In the genomic region with DNA sequence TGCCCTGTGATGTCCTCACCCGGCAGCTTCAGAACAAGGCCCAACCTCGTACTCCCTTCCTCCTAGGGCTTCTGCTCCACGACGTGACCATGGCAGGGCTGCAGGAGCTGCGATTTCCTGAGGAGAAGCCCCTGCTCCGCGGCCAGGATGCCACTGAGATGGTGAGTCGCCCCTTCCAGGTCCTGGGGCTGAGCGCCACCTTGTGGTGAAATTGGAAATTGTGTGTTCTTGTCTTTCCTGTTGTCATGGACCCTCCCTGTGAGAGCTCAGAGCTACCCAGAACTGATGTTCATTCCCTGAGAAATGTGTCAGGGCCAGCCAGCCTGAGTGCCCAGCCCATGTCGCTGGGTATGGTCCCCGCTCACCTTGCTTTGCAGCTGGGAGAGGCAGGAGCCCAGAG, we compare ENCODE assay signal across 8 mouse cellular contexts. TPM values are rescaled to one million over a fixed set of nuclear protein-coding genes. Genes with fewer than 3 reads are reported as not detected.
DNase-seq lines count a peak whose midpoint lies in the region; ATAC-seq and TF ChIP-seq lines count a peak whose summit lies in the region.

No protein-coding gene starts in this region.

- ATAC-seq in cerebellum, adult (ENCODE audit: insufficient number of reproducible peaks, low FRiP score, low TSS enrichment) = peak; percentile 47
- ATAC-seq in forebrain, embryonic 14.5 days = peak; percentile 70
- peak; percentile 60 for ATAC-seq in lung, postnatal 0 days

- peak; percentile 95 for DNase-seq in forebrain, embryonic 14.5 days (ENCODE audit: low spot score)
- DNase-seq in heart, postnatal 25 days (ENCODE audit: low spot score) = peak; percentile 40
- peak; percentile 89 to 96 for DNase-seq in layer of hippocampus, adult 2 months (ENCODE audit: low spot score in 2 of 2)
- DNase-seq in lung, postnatal 0 days (ENCODE audit: low spot score) = peak; percentile 74
- peak; percentile 72 for DNase-seq in ovary, postnatal 36 days (ENCODE audit: low spot score)
- peak; percentile 82 for DNase-seq in thymus, postnatal 25 days

- H3K9me3 ChIP-seq in E14TG2a.4 (ENCODE audit: low read length) = no peaks in the 10 kb centered on the region
- H3K9me3 ChIP-seq in forebrain, embryonic 14.5 days (replicated peaks; ENCODE audit: control insufficient read depth, low read length) = no peaks in the 10 kb centered on the region
- no peaks in the 10 kb centered on the region for H3K9me3 ChIP-seq in lung, postnatal 0 days (ENCODE audit: low read length)

- peaks cover 64% of the 10 kb centered on the region for H3K4me1 ChIP-seq in E14TG2a.4 (replicated peaks; ENCODE audit: low read depth, low read length)
- peaks cover 12% of the 10 kb centered on the region; the same call in 1 of the 2 replicates for H3K4me1 ChIP-seq in forebrain, embryonic 14.5 days (ENCODE audit: control insufficient read depth, insufficient read depth, low read length)
- no peaks in the 10 kb centered on the region for H3K4me1 ChIP-seq in lung, postnatal 0 days (ENCODE audit: insufficient read depth, low read depth, low read length)

- peak; percentile 61 for TF ChIP-seq CTCF in E14TG2a.4 (conservative IDR thresholded peaks at IDR 0.05; ENCODE audit: low read length)
- peak; percentile 98 for TF ChIP-seq CTCF in layer of hippocampus, adult 2 months (conservative IDR thresholded peaks at IDR 0.05)
- TF ChIP-seq CTCF in lung, postnatal 0 days (IDR thresholded peaks at IDR 0.05) = peak; percentile 98

- H3K9ac ChIP-seq in forebrain, embryonic 14.5 days (ENCODE audit: low read length) = 0 out of 2 replicates have a peak overlapping the region, but pooled peaks have one; percentile 17
- H3K9ac ChIP-seq in lung, postnatal 0 days (replicated peaks; ENCODE audit: low read depth) = no peak overlapping the region

- no peaks in the 10 kb centered on the region for H3K36me3 ChIP-seq in E14TG2a.4 (ENCODE audit: insufficient read depth, low read length)
- H3K36me3 ChIP-seq in forebrain, embryonic 14.5 days (ENCODE audit: control insufficient read depth, insufficient read depth, low read length) = no peaks in the 10 kb centered on the region
- H3K36me3 ChIP-seq in lung, postnatal 0 days (ENCODE audit: insufficient read depth, low read length) = no peaks in the 10 kb centered on the region

- intact Hi-C loops in heart, postnatal 25 days (cut with DNase I) = loop anchor here (1.0 to 10.0 kb wide), 3 partner anchors 90 to 350 kb away; a partner anchor contains a TSS

- no peak overlapping the region for H3K27ac ChIP-seq in forebrain, embryonic 14.5 days (ENCODE audit: low read depth, low read length)
- peak overlapping the region; percentile 96 for H3K27ac ChIP-seq in layer of hippocampus, adult 2 months
- no peak overlapping the region for H3K27ac ChIP-seq in lung, postnatal 0 days (ENCODE audit: low read length)

- TF ChIP-seq EP300 in lung, postnatal 0 days (IDR thresholded peaks at IDR 0.05) = no peak

- peak overlapping the region; percentile 67 for H3K4me3 ChIP-seq in E14TG2a.4 (replicated peaks; ENCODE audit: low read length)
- H3K4me3 ChIP-seq in forebrain, embryonic 14.5 days (ENCODE audit: low read depth, low read length) = no peak overlapping the region
- peak overlapping the region; percentile 9 for H3K4me3 ChIP-seq in layer of hippocampus, adult 2 months
- H3K4me3 ChIP-seq in lung, postnatal 0 days (ENCODE audit: low read depth, low read length) = no peak overlapping the region

- H3K27me3 ChIP-seq in E14TG2a.4 (ENCODE audit: insufficient read depth, low read length) = peaks cover 44% of the 10 kb centered on the region
- 0 out of 2 replicates have a peak, but pooled peaks cover 6% of the 10 kb centered on the region for H3K27me3 ChIP-seq in forebrain, embryonic 14.5 days (replicated peaks; ENCODE audit: control insufficient read depth, insufficient read depth, low read length)
- 0 out of 2 replicates have a peak, but pooled peaks cover 22% of the 10 kb centered on the region for H3K27me3 ChIP-seq in lung, postnatal 0 days (replicated peaks; ENCODE audit: insufficient read depth, low read length)

- WGBS in forebrain, embryonic 14.5 days = 2% methylated on average over 11 of the region's 11 CpGs
- under 1% methylated on average over 11 of the region's 11 CpGs for WGBS in lung, postnatal 0 days

- H3K4me2 ChIP-seq in forebrain, embryonic 14.5 days (ENCODE audit: low read length) = peak overlapping the region; percentile 22; the same call in 1 of the 2 replicates
- H3K4me2 ChIP-seq in lung, postnatal 0 days (replicated peaks; ENCODE audit: low read depth, low read length) = no peak overlapping the region

RNA-seq across cellular contexts. Expression of a gene that starts 18.6 kb away (rescaled TPM):
- polyA plus RNA-seq in forebrain, embryonic 14.5 days (2014; fragmentation: Nextera tagmentation; extraction: Ambion mirVana) = 26.0 and 26.2 TPM in 2 replicates
- total RNA-seq in heart, postnatal 25 days (2021) = 10 to 100 TPM; 14.1 to 15.1 TPM
- 10 to 100 TPM; 16.4 to 21.9 TPM for total RNA-seq in layer of hippocampus, adult 2 months (2021)
- 7.8 and 7.9 TPM in 2 replicates for polyA plus RNA-seq in lung, postnatal 0 days (2015; fragmentation: Nextera tagmentation; extraction: Ambion mirVana)

RNA-seq across cellular contexts. Expression of a gene that starts 20.3 kb away (rescaled TPM):
- 154 and 209 TPM in 2 replicates for polyA plus RNA-seq in forebrain, embryonic 14.5 days (2014; fragmentation: Nextera tagmentation; extraction: Ambion mirVana)
- 100 to 1,000 TPM; 317 to 336 TPM for total RNA-seq in heart, postnatal 25 days (2021)
- total RNA-seq in layer of hippocampus, adult 2 months (2021) = 1,000 to 10,000 TPM; 1,421 to 1,432 TPM
- polyA plus RNA-seq in lung, postnatal 0 days (2015; fragmentation: Nextera tagmentation; extraction: Ambion mirVana) = 10.1 and 11.4 TPM in 2 replicates

Comparison
In these comparisons a context has a peak if more than half of its experiments do, and no peak if none do; other contexts are left out.
1. H3K4me3 ChIP-seq: peak in E14TG2a.4 (single experiment) and layer of hippocampus, adult 2 months (single experiment); none in forebrain, embryonic 14.5 days (single experiment) and lung, postnatal 0 days (single experiment).
2. DNase-seq: peak in every context shown above with its lines; median percentile 95 in forebrain, embryonic 14.5 days; 92 in layer of hippocampus, adult 2 months; 82 in thymus, postnatal 25 days; 74 in lung, postnatal 0 days; 72 in ovary, postnatal 36 days; 40 in heart, postnatal 25 days.
3. RNA of a gene that starts 20.3 kb away (total RNA-seq): 1,421 to 1,432 TPM in layer of hippocampus, adult 2 months; 317 to 336 TPM in heart, postnatal 25 days; every median in the first group is over 4 times any median in the second.
4. Peak in every context shown above with its lines, with median percentiles within 50 percentile points of each other: CTCF ChIP-seq and ATAC-seq.